Mouse (Mus musculus): ENCODE measurements around the gene Selplg. TPM values are rescaled to one million over a fixed set of nuclear protein-coding genes. Genes with fewer than 3 reads are reported as not detected.
A peak's percentile ranks its signal among the peaks of the same experiment; 100 is the strongest.

Selplg gene
- polyA plus RNA-seq, 1 experiment from 2014 or later = 5.5 TPM

- no peak overlapping the region for H3K9ac ChIP-seq
- 22% methylated on average over 11 of the region's 11 CpGs for WGBS
- H3K27ac ChIP-seq = peak overlapping the region; percentile 59; the same call in 1 of the 2 replicates
- no peaks in the 10 kb centered on the region for H3K9me3 ChIP-seq
- peaks cover 13% of the 10 kb centered on the region for H3K36me3 ChIP-seq
- ATAC-seq (ENCODE audit: insufficient number of reproducible peaks, low FRiP score, low TSS enrichment, low read depth) = no peak
- no peak overlapping the region for H3K4me3 ChIP-seq
- no peak overlapping the region for H3K4me2 ChIP-seq
- H3K27me3 ChIP-seq = no peaks in the 10 kb centered on the region
- peaks cover 59% of the 10 kb centered on the region for H3K4me1 ChIP-seq
Measured at GRCm38 (mm10) chr5:113869132-113869531, 36.7 kb upstream of the Selplg start.

- no peak overlapping the region for H3K4me2 ChIP-seq
- H3K9ac ChIP-seq = no peak overlapping the region
- ATAC-seq (ENCODE audit: insufficient number of reproducible peaks, low FRiP score, low TSS enrichment, low read depth) = no peak
- peaks cover 27% of the 10 kb centered on the region for H3K36me3 ChIP-seq
- H3K4me1 ChIP-seq = peaks cover 18% of the 10 kb centered on the region
- no peaks in the 10 kb centered on the region for H3K27me3 ChIP-seq
- no peaks in the 10 kb centered on the region for H3K9me3 ChIP-seq
- 85% methylated on average over 6 of the region's 6 CpGs for WGBS
- no peak overlapping the region for H3K4me3 ChIP-seq
- no peak overlapping the region for H3K27ac ChIP-seq
Measured at GRCm38 (mm10) chr5:113864992-113865391, 32.5 kb upstream of the Selplg start.

GRCm38 (mm10) chr5:113863994-113864393 is 31.6 kb upstream of the Selplg start:
- Histone ChIP-seq H3K27me3 (no peaks in the 10 kb centered on the region), H3K36me3 (peaks cover 27% of the 10 kb centered on the region), H3K4me1 (peaks cover 16% of the 10 kb centered on the region), H3K9me3 (no peaks in the 10 kb centered on the region), H3K4me3 (no peak overlapping the region), H3K27ac (no peak overlapping the region), H3K9ac (no peak overlapping the region), H3K4me2 (no peak overlapping the region)
- no peak for ATAC-seq (ENCODE audit: insufficient number of reproducible peaks, low FRiP score, low TSS enrichment, low read depth)
- 91% methylated on average over 12 of the region's 12 CpGs for whole genome bisulfite sequencing

- H3K27ac ChIP-seq = no peak overlapping the region
- 86% methylated on average over 4 of the region's 4 CpGs for WGBS
- H3K9ac ChIP-seq = no peak overlapping the region
- H3K4me2 ChIP-seq = no peak overlapping the region
- H3K27me3 ChIP-seq = no peaks in the 10 kb centered on the region
- no peak for ATAC-seq (ENCODE audit: insufficient number of reproducible peaks, low FRiP score, low TSS enrichment, low read depth)
- H3K9me3 ChIP-seq = no peaks in the 10 kb centered on the region
- peaks cover 17% of the 10 kb centered on the region for H3K4me1 ChIP-seq
- H3K36me3 ChIP-seq = peaks cover 30% of the 10 kb centered on the region
- H3K4me3 ChIP-seq = no peak overlapping the region
Measured at GRCm38 (mm10) chr5:113862418-113862817, 30.0 kb upstream of the Selplg start.

GRCm38 (mm10) chr5:113861294-113861693 is 28.9 kb upstream of the Selplg start:
- H3K27ac ChIP-seq = no peak overlapping the region
- H3K9ac ChIP-seq = no peak overlapping the region
- no peak overlapping the region for H3K4me3 ChIP-seq
- 95% methylated on average over 8 of the region's 8 CpGs for WGBS
- ATAC-seq (ENCODE audit: insufficient number of reproducible peaks, low FRiP score, low TSS enrichment, low read depth) = no peak
- H3K9me3 ChIP-seq = no peaks in the 10 kb centered on the region
- H3K4me1 ChIP-seq = peaks cover 16% of the 10 kb centered on the region
- no peak overlapping the region for H3K4me2 ChIP-seq
- H3K27me3 ChIP-seq = no peaks in the 10 kb centered on the region
- H3K36me3 ChIP-seq = peaks cover 30% of the 10 kb centered on the region

GRCm38 (mm10) chr5:113858971-113859370 is 26.5 kb upstream of the Selplg start:
- H3K36me3 ChIP-seq = peaks cover 15% of the 10 kb centered on the region
- H3K27me3 ChIP-seq = no peaks in the 10 kb centered on the region
- H3K9ac ChIP-seq = no peak overlapping the region
- H3K9me3 ChIP-seq = no peaks in the 10 kb centered on the region
- H3K27ac ChIP-seq = no peak overlapping the region
- no peak for ATAC-seq (ENCODE audit: insufficient number of reproducible peaks, low FRiP score, low TSS enrichment, low read depth)
- peaks cover 19% of the 10 kb centered on the region for H3K4me1 ChIP-seq
- WGBS = 28% methylated on average over 5 of the region's 5 CpGs
- no peak overlapping the region for H3K4me3 ChIP-seq
- no peak overlapping the region for H3K4me2 ChIP-seq

GRCm38 (mm10) chr5:113858550-113858949 is 26.1 kb upstream of the Selplg start:
- Histone ChIP-seq H3K9me3 (no peaks in the 10 kb centered on the region), H3K27ac (no peak overlapping the region), H3K4me2 (no peak overlapping the region), H3K36me3 (peaks cover 12% of the 10 kb centered on the region), H3K9ac (no peak overlapping the region), H3K4me3 (no peak overlapping the region), H3K27me3 (no peaks in the 10 kb centered on the region), H3K4me1 (peaks cover 19% of the 10 kb centered on the region)
- ATAC-seq (ENCODE audit: insufficient number of reproducible peaks, low FRiP score, low TSS enrichment, low read depth) = no peak
- 64% methylated on average over 10 of the region's 10 CpGs for WGBS

GRCm38 (mm10) chr5:113857631-113858030 is 25.2 kb upstream of the Selplg start:
- H3K9ac ChIP-seq = no peak overlapping the region
- no peak overlapping the region for H3K4me3 ChIP-seq
- H3K4me1 ChIP-seq = peaks cover 19% of the 10 kb centered on the region
- 58% methylated on average over 8 of the region's 8 CpGs for WGBS
- H3K36me3 ChIP-seq = peaks cover 12% of the 10 kb centered on the region
- 0 out of 2 replicates have a peak overlapping the region, but pooled peaks have one; percentile 13 for H3K27ac ChIP-seq
- H3K27me3 ChIP-seq = no peaks in the 10 kb centered on the region
- no peaks in the 10 kb centered on the region for H3K9me3 ChIP-seq
- H3K4me2 ChIP-seq = no peak overlapping the region
- ATAC-seq (ENCODE audit: insufficient number of reproducible peaks, low FRiP score, low TSS enrichment, low read depth) = no peak

- Histone ChIP-seq H3K27ac (no peak overlapping the region), H3K36me3 (peaks cover 15% of the 10 kb centered on the region), H3K4me2 (no peak overlapping the region), H3K4me1 (peaks cover 19% of the 10 kb centered on the region), H3K9ac (no peak overlapping the region), H3K9me3 (no peaks in the 10 kb centered on the region), H3K27me3 (no peaks in the 10 kb centered on the region), H3K4me3 (no peak overlapping the region)
- 66% methylated on average over 7 of the region's 7 CpGs for whole genome bisulfite sequencing
- ATAC-seq (ENCODE audit: insufficient number of reproducible peaks, low FRiP score, low TSS enrichment, low read depth) = no peak
Measured at GRCm38 (mm10) chr5:113856631-113857030, 24.2 kb upstream of the Selplg start.

GRCm38 (mm10) chr5:113855696-113856095 is 23.3 kb upstream of the Selplg start:
- H3K9ac ChIP-seq = no peak overlapping the region
- ATAC-seq (ENCODE audit: insufficient number of reproducible peaks, low FRiP score, low TSS enrichment, low read depth) = no peak
- no peaks in the 10 kb centered on the region for H3K27me3 ChIP-seq
- WGBS = 67% methylated on average over 3 of the region's 3 CpGs
- no peak overlapping the region for H3K4me2 ChIP-seq
- H3K4me3 ChIP-seq = no peak overlapping the region
- H3K4me1 ChIP-seq = peaks cover 19% of the 10 kb centered on the region
- no peak overlapping the region for H3K27ac ChIP-seq
- no peaks in the 10 kb centered on the region for H3K9me3 ChIP-seq
- H3K36me3 ChIP-seq = peaks cover 20% of the 10 kb centered on the region

GRCm38 (mm10) chr5:113855117-113855516 is 22.7 kb upstream of the Selplg start:
- Histone ChIP-seq H3K27me3 (no peaks in the 10 kb centered on the region), H3K9ac (no peak overlapping the region), H3K4me3 (no peak overlapping the region), H3K36me3 (peaks cover 24% of the 10 kb centered on the region), H3K9me3 (no peaks in the 10 kb centered on the region), H3K4me2 (no peak overlapping the region), H3K27ac (no peak overlapping the region), H3K4me1 (peaks cover 19% of the 10 kb centered on the region)
- WGBS = 91% methylated on average over 10 of the region's 10 CpGs
- ATAC-seq (ENCODE audit: insufficient number of reproducible peaks, low FRiP score, low TSS enrichment, low read depth) = no peak

- H3K9me3 ChIP-seq = no peaks in the 10 kb centered on the region
- H3K9ac ChIP-seq = no peak overlapping the region
- H3K4me1 ChIP-seq = peaks cover 17% of the 10 kb centered on the region
- WGBS = 44% methylated on average over 14 of the region's 14 CpGs
- H3K4me3 ChIP-seq = no peak overlapping the region
- peaks cover 30% of the 10 kb centered on the region for H3K36me3 ChIP-seq
- H3K4me2 ChIP-seq = no peak overlapping the region
- H3K27me3 ChIP-seq = no peaks in the 10 kb centered on the region
- no peak for ATAC-seq (ENCODE audit: insufficient number of reproducible peaks, low FRiP score, low TSS enrichment, low read depth)
- H3K27ac ChIP-seq = no peak overlapping the region
Measured at GRCm38 (mm10) chr5:113854494-113854893, 22.1 kb upstream of the Selplg start.

GRCm38 (mm10) chr5:113853541-113853940 is 21.1 kb upstream of the Selplg start:
- Histone ChIP-seq H3K4me1 (peaks cover 8% of the 10 kb centered on the region; the same call in 1 of the 2 replicates), H3K9me3 (no peaks in the 10 kb centered on the region), H3K27me3 (no peaks in the 10 kb centered on the region), H3K4me2 (no peak overlapping the region), H3K4me3 (no peak overlapping the region), H3K9ac (no peak overlapping the region), H3K27ac (no peak overlapping the region), H3K36me3 (peaks cover 38% of the 10 kb centered on the region)
- WGBS = 91% methylated on average over 10 of the region's 10 CpGs
- no peak for ATAC-seq (ENCODE audit: insufficient number of reproducible peaks, low FRiP score, low TSS enrichment, low read depth)

Measured in limb, embryonic 15.5 days (tissue).